Mouse (Mus musculus) fibroblast of lung, adult 2 months (primary cell): ENCODE data around the gene Gm20388.

Experiments used
- DNase-seq: peaks from one replicate; pipeline ENCODE4 v3.0.0-alpha.2; 2011; ENCODE audit warnings: low read depth

Gm20388 gene

GRCm38 (mm10) chr8:121896476-121897145 is 1986.0 kb downstream of the Gm20388 start:
- DNase-seq = no peak

GRCm38 (mm10) chr8:121897205-121897604 is 1986.6 kb downstream of the Gm20388 start:
- no peak for DNase-seq

GRCm38 (mm10) chr8:121897871-121898381 is 1987.3 kb downstream of the Gm20388 start:
- DNase-seq = peak; percentile 70

- DNase-seq = peak; percentile 93
These were observed 1987.8 kb downstream of the Gm20388 start for GRCm38 (mm10) chr8:121898401-121898931.

- no peak for DNase-seq
These were observed 1988.8 kb downstream of the Gm20388 start for GRCm38 (mm10) chr8:121899180-121900044.

GRCm38 (mm10) chr8:121901498-121902236 is 1991.0 kb downstream of the Gm20388 start:
- DNase-seq = peak; percentile 93

- DNase-seq = no peak
These were observed 1993.3 kb downstream of the Gm20388 start for GRCm38 (mm10) chr8:121903977-121904376.

GRCm38 (mm10) chr8:121904999-121905398 is 1994.4 kb downstream of the Gm20388 start:
- DNase-seq = no peak

- no peak for DNase-seq
These were observed 1994.8 kb downstream of the Gm20388 start for GRCm38 (mm10) chr8:121905420-121905819.

GRCm38 (mm10) chr8:121905864-121906263 is 1995.2 kb downstream of the Gm20388 start:
- DNase-seq = no peak

GRCm38 (mm10) chr8:121906542-121907512 is 1996.2 kb downstream of the Gm20388 start:
- no peak for DNase-seq

GRCm38 (mm10) chr8:121907587-121908248 is 1997.1 kb downstream of the Gm20388 start, which contains the start of gene Slc7a5:
Slc7a5 (minus strand) TSS chr8:121907694.
- DNase-seq = peak; percentile 83

GRCm38 (mm10) chr8:121908378-121909147 is 1997.9 kb downstream of the Gm20388 start:
- no peak for DNase-seq

GRCm38 (mm10) chr8:121909148-121909541 is 1998.5 kb downstream of the Gm20388 start:
- no peak for DNase-seq

- DNase-seq = no peak
These were observed 1999.0 kb downstream of the Gm20388 start for GRCm38 (mm10) chr8:121909663-121910062.

GRCm38 (mm10) chr8:121911400-121911799 is 2000.8 kb downstream of the Gm20388 start:
- no peak for DNase-seq

GRCm38 (mm10) chr8:121911987-121912386 is 2001.3 kb downstream of the Gm20388 start:
- DNase-seq = no peak

- DNase-seq = no peak
These were observed 2002.2 kb downstream of the Gm20388 start for GRCm38 (mm10) chr8:121912831-121913230.

- DNase-seq = no peak
These were observed 2002.7 kb downstream of the Gm20388 start for GRCm38 (mm10) chr8:121913378-121913777.
